Mouse (Mus musculus) retina, embryonic 14.5 days (tissue): ENCODE measurements around the gene Camta1.

Experiments
- DNase-seq: peaks from one replicate; pipeline ENCODE4 v3.0.0-alpha.2; 2015; ENCODE audit warnings: low spot score

Gene Camta1

DNA sequence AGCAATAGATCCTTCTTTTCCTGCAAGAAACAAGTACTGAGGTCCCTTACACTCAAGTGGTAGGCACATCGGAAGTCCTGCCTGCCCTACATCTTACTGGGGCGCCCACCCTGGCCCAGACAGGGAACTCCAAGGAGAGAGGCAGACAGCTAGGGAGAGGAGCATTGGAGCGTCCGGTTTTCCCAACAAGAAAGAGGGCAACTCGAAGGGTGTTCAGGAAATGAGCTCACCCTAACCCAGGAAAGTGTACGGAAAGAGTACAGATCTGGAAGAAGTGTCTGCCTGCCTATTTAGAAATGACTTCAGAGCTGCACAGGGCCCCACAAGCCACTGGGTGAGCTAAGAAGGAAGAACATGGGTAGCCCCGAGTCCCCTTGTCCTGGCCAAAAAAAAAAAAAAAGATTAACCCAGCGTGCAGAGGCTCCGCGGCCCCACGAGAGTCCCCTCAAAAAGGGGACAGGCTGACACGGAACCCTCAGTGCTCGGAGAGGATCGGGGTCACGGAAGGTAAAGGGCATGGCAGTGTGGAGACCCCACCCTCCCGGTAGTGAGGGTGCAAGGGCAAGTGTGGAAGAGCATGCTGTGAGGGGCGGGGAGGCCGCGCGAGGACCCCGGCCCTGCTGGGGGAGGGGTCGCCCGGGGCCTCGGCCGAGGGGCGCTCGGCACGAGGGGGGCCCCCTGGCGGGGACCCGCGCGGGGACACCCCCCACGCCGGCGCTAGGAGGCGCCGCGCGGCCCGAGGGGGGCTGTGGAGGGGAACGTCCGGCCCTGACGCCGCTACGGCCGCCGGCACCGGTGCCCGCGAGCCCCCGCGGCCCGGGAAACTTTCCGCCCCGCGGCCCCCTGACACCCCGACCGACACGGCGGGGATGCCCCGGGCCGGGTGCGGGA is 990 bp downstream of the Camta1 start:
- DNase-seq, result peak; percentile 48

DNA sequence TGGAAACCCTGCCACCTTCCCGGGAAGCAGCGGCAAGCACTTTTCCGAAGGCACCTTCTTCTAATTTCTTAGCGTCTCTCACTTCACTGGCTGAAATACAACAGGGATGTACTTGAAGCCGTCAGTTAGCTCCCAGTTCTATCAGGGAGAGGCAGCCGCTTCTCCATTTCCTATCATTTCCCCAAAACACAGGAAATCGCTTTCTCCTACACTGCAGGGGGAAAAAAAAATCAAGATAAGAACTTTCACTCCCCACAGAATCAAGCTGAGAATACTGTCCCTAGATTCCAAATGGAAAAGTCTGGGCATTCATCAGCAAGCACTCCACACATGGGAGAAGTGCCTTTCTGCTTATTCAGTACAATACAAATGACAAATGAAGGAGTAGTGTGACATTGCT is 2.4 kb downstream of the Camta1 start:
- no peak for DNase-seq

DNA sequence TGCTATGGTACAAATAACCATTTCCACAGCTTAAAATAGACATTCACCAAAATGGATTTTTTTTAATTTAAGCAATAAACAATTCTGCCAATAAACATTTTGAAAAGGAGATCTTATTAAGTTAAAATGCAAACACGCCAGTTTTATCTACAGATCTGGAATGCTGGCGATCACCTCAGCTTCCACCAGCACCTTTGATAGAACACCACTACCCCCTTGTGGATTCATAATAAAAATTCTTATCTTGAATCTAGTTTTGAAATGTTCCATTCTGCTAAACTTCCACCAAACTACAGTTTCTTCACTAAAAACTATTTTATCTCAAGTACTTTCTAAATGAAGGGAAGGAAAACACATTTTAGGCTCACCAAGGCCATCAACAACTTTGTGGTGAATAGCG is 7.7 kb downstream of the Camta1 start:
- DNase-seq, result peak; percentile 68

DNA sequence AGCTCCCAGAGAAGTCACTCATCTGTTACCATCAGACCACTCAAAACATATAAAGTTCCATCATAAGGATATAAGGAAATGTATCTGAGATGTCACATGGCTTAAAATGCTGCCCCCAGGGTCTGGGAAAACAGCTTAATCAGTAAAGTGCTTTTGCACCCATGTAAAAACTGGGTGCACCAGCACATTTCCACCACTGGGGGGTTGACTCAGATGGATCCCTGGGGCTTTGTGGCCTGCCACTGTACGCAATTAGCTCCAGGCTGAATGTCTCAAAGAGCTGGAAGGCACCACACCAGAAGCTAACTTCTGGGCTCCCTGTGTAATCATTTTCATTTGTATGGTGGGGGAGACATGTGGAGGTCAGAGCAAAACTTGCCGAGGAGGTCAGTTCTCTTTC is 10.5 kb downstream of the Camta1 start:
- peak; percentile 73 for DNase-seq

DNA sequence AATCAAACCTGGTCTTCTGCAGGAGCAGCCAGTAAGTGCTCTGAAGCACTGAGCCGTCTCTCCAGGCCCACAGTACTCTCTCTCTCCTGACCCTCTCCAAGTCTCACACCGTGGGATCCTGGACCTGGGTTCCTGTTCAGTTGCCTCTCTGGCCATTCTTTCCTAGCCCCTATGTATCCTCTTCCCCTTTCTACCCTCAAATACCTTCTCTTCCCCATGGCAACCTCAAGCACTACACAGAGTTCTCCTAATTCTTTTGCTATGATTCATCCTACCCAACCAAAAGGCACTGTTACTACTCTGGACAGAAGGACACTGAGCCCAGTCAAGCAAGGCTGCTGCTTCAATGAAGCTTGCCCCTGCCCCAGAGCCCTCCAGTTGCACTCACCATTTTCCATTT is 19.1 kb downstream of the Camta1 start:
- DNase-seq, result no peak

DNA sequence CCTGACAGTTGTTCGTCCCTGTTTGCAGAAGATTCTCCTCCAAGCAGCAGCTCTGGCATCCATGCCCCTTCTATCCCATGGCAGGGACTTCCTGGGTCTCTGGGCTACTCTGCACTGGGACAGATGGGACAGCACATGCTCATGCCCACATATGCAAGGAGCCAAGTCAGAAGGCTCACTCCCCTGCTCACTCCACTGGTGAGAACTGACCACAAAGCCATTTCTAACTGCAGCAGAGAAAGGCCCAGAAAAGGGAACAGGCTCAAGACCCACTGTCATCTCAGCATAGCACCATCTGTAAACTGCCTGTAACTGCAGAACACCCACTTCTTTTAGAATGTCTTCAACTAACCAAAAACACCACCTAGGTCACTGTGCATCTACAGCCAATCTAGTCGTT is 23.2 kb downstream of the Camta1 start:
- DNase-seq, result no peak

DNA sequence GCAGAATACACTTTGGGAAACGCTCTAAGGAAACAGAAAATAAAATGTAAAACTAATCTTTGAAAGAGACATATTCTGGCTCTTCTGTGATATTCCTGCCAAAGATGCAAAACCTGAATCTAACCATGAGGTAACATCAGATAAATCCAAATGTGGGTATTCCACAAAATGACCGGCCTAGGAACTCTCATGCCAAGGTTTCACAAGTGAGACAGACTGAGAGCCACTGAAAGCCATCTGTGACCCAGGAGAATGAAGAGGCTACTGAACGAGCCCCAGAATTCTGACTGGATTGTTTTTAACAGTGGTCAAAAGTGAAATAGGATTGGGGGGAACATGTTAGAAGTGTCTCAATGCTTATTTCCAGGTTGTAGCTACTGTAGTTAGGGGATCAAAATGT is 25.8 kb downstream of the Camta1 start:
- DNase-seq, result no peak

DNA sequence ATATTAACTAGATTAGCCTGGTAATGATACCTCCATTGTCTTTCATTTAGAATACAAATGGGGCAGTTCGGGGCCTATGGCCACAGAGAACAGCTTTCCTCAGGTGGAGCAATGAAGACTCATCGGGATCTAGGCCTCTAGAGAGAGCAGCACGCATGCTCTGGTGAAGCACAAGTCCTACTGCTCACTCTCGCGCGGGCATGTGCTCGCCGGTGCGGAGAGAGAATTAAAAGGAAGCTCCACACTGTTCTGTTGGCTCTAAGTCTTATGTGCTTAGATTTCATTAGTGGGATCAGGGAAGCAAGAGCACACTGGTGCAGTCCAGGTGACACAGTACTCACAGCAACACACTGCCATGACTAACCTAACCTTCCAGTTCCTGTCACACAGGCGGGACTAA is 27.1 kb downstream of the Camta1 start:
- peak; percentile 12 for DNase-seq

DNA sequence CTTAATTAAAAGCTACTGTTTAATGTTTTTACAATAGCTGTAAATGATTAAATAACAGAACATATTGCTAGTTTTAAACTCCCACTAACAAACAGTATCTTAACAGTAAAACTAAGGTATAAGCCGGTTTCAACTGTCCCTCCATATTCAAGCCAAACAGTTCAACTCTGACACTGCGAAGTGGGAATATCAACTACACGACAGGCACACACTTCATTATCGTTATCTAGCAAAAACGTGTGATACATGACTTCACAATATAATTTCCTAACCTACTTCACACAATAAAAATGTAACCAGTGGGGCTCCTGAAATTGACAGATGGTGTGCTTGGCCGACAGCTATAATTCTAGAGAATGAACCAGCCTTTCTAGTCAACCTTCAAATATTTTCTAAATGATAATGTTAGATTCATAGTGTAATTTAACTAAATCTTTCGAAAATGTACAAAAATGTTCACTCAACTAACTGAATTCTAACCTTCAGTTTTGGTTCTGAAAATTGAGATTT is 27.7 kb downstream of the Camta1 start:
- DNase-seq, result no peak

DNA sequence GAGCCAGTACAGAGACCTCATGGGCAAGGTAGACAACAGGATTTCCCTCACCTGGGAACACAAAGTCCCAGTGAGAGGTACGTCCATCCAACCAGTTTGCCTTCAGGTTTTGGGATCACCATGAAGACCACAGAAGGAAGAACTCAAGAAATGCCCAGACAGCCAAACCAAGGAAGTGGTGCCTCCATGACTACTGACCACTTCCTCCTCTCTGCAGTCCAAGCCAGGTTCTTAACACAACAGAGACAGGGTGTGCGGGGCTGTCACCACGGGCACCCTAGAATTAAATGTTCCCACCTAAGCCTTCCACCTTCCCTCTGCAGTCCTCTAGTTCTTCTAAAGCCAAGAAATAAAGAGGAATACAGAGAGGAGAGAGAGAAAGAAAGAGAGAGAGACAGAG is 33.8 kb downstream of the Camta1 start:
- DNase-seq, result no peak

DNA sequence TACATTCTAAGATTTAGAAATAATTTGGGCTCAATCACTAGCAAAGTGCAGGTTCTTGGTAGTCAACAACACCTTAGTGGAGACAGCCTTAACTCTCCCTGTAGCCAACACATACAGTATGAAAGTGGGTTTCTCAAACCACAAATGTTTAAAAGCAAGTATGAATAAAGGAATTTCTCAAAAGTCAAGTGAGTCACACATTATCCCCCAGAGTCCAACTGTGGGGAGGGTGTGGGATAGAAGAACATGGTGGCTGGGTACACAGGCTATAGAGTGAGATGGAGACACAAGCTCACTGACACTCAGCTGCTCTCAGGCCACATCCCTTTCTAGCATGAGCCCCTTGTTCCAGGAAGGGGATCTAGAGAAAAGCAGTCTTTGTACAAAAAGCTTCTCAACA is 34.3 kb downstream of the Camta1 start:
- no peak for DNase-seq

DNA sequence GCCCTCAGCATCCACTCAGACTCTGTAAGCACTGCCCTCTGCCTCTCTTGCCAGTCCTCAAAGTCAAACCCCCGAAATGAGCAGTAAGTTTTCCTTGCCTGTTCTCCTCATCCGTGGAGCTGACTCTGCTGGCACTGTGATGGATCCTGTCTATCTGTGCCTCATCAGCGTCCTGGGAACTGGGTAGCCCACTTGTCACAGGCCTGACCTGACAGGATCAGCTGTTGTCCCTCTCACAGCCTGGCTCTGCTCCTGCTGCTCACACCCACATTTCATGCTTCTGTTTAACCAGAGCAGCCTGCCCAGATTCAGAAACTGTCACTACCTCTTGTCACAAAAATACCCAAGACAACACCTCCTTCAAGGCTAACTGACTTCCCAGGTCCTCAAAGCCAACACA is 37.7 kb downstream of the Camta1 start:
- no peak for DNase-seq

DNA sequence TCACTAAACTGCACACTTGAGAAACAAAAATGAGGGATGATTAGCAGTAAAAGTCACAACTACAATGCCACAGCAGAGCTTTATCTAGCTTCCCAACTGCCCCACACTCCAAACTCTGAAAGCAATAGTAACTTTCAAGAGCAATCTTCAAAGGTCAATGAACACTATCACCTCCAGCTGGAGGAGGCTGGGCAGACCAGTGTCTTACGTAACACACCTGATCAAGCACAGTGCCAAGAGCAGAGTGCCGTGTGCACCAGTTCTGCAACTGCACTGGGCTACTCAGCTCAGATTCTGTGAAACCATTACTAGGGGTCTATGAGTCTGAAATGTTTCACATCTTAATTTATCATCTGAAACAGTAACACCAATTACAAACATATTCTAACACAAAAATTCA is 38.7 kb downstream of the Camta1 start:
- DNase-seq, result no peak

DNA sequence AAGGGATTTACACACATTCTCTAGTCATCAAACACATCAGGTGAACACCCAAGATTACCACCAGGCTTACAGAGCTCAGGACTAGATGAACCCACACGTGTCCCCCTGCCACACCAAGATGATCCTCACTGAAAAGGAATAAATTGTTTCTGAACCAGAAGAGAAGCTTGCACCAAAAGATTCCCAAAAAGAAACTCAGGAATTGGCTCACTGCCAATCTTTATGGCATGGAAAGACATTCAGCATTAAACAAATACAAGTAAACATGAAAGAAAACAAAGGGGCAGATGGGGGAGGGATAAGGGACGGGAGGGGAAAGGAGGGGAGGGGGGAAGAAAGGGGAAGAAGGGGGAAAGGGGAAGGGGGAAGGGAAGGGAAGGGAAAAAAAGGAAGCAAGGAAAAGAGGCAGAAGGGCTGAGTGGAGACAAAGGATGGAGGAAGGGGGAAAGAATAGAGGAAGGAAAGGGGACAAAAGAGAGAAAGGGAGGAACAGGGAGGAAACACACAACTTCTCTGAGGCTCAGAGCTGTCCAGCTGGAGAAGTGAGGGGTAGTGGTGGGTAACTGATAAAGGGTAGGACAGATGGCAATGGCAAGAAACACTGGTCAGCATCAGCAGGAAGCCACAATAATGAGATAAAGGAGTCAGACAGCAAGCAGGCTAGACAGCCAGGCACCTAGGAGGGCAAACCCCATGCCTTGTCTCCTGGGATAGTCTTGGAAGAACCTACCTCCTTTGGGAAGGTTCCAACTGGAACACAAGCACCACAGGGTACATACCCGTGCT is 43.5 kb downstream of the Camta1 start:
- no peak for DNase-seq

DNA sequence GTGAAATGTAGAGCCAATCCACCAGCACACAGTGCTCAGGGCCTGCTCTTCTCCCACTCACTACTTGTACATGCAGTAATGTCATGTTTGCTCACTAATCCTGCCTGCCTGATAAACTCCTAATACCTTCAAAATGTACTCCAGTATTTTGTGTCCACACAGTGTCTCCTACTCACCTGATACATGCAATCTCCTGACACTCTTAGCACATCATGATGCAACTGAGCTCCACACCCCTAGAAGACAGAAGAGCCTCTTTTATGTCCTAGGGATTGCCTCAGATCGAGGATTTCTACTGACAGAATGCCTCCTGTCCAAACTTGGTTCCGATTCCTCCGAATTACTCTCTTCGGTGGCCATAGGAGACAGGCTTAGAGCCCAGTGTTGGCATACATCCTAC is 48.0 kb downstream of the Camta1 start:
- no peak for DNase-seq

DNA sequence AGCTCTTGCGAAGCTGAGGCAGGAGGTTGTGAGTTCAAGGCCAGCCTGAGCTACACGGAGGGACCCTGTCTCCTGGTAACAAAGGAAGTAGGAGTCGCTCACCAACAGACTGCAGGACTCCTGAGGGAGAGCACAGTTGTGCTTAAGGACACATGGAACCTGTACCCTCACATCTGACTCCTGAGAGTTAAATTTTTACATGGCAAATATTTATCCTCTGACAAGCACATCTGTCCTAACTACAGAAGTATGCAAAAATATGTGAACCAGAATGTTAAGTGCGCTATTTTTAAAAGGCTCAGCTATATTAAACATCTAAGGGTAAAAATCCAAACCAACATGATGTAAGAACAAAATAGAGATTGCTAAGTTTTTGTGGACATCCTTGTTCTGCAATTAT is 56.0 kb downstream of the Camta1 start:
- no peak for DNase-seq

DNA sequence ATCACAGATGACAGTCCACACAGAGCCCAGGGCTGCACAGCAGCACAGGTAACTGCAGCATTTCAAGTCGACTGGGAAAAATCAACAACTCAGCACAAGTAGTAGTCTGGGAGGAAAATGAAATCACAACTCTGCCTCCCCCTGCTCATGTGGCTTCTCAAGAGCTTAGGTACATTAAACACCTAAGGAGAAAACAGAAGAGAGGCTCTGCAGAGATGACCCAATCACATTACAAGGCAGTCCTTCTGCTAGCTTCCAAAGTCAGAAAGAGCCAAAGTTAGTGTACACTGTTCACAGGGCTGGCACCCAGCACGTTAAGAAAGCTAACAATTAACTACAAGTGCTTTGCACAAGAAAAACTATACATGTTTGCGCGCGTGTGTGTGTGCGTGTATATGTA is 56.6 kb downstream of the Camta1 start:
- no peak for DNase-seq

DNA sequence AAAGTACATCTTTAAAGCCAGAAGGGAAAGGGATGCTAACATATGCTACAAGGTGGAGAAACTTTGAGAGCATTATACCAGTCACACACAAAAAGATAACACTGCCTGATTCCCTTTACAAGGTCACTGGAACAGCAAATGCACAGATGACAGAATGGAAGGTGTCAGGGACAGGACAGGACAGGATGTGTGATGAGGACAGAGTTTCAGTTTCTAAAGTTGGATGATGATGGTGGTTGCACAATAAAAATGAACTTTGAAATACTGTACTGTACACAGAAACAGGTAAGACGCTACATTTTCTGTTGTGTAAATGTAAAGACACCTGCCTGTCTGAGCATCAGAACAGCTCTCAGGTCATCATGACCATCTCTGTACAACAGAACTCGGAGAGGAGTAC is 57.5 kb downstream of the Camta1 start:
- DNase-seq, result no peak

DNA sequence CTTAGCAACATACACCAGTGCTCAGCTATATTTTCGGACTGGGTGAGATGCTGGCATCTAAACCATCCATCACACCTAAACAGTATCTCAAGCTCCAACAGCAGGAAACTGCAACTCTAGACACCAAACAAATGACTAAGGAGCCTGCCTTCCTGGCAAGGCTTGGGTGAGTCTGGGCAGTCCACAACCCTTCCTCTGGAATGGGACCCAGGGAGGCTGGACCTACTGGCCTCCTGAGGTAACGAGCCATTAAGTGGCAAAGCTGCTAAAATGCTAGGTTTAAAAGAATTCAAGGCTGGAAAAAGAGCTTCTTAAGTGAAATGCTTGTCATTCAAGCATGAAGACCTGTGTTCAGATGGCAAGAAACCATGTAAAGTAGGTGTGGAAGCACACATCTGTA is 63.0 kb downstream of the Camta1 start:
- DNase-seq, result no peak

DNA sequence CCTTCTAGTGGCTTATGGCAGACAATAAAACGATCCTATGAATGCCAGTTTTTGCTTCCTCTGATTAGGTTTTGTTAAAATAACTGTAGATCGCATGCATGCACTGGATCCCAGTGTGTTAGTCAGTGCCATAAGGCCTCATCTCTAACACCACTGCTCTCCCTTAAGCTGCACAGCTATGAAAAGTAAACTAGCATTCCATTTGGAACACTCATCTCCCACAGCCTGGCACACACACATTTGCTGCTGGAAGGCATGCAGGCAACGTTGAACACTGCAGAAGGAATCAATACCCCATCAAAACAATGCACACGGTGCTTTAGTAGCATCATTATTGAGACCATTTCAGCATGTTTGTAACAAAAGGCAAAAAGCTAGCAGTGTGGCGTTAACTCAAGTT is 68.0 kb downstream of the Camta1 start:
- no peak for DNase-seq

DNA sequence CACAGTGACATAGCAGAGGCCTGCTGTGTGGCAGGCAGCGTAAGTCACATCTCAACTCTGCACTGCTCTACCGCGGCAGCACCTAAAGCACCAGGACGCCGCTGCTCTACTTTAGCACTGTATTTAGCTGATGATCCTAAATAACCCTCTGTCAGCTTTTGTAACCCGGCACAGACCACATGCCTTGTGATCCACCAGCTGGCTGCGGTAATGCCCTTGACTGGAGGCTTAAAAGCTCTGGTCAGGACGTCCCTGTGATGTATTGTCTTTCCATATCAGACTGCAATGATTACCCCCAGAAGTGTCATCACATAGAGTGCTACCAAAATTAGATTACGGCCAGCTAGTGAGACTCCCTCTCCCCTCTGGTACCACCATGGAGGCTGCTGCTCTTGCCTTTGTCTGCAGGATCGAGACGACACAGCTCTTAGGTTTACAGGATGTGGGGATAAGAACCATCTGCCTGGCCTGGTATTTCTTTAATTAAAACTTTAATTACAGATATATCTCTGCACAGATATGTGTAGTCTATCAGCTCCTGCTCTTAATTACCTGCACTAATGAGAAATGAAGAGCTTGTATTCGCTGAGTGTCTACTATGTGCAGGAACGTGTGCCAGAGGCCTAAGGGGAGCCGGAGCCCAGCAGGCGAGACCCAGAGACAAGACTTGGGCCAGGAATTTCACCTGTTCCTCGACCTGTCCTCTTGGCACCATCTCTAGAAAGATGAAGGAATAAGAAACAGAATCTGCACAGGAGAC is 74.5 kb downstream of the Camta1 start:
- DNase-seq, result peak; percentile 21

DNA sequence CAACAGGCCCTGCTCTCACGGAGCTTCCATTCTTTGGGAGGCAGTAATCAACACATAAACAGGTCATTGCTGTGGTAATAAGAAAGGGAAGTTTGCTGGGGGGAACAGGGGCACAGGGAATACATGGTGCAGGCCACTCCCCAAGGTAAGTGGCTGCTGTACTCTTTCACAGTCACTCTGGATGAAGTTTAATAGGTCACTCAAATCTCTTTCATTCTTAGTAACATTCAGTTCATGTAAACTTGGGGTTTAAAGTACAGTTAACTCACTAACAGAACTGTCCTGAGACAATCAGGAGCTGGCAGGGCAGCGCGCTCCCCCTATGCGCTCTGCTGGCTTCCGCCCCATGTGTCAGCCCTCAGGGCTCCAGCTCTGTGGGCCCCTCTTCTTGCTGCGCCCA is 81.2 kb downstream of the Camta1 start:
- no peak for DNase-seq
